Mouse (Mus musculus) ovary, postnatal 14 days (tissue): ENCODE measurements at regions not wholly inside any gene's neighbourhood (a gene's known extent, or its start where the extent isn't known, plus 50 kb on each side); places are given as distances from the start of the nearest gene placed in this dataset.

Experiments used
- DNase-seq: peaks from one replicate; pipeline ENCODE4 v3.0.0; 2022; ENCODE audit warnings: low spot score

DNA sequence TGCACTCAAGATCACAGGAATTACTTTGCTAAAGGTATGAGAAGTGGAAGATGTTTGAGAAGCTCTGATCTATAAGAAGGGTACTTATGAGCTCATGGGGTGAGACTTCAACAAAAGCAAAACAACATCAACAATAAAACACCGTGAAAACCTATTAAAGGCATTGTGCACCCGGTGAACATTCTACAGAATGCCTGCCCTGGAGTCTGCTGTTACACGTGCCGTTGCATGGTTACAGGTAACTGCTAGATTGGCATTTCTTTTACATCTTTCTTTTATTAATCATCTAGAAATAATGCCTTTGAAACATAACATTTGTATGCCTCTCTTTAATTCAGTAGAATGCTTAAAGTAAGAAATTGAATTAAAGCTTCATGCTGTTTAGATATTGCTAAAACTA is 661.0 kb downstream of the Pcdh18 start:
- DNase-seq: no peak

DNA sequence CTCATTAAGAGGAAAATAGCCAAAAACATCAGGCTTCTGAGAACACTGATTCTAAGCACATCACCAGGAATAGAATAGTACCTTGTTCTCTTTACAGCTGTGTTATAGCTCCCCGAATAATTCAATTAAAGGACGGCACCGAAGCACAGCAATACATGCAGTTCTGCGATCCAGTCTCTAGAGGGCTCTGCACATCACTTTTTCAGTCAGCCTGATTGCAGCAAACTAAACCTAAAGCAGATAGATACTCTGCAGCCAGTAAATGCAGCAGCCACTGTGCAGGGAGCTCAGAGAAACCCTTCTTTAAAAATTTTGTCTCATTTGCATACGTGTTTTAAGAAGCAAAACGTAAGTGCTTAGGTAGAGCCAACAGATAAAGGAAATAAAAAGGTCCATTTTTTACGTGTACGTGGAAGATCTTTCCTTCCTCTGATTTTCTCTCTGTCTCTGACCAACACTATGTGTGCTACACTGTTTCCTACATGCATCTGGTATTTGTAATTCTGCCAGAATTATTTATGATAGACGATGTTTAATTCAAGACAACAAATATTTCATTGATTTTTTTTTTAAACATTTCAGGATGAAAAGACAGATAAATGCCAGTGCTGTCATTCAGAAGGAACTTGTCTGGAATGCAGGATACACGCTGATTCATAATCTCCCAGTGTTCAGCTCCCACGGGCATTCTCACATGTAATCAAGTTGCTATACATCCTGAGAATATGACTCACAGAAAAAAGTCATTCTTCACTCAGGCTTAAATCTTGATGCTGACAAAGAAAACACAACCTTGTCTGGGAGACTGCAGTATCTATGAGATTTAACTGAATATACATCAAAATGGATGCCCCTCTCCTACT is 663.1 kb downstream of the Pcdh18 start:
- DNase-seq: peak; percentile 45

DNA sequence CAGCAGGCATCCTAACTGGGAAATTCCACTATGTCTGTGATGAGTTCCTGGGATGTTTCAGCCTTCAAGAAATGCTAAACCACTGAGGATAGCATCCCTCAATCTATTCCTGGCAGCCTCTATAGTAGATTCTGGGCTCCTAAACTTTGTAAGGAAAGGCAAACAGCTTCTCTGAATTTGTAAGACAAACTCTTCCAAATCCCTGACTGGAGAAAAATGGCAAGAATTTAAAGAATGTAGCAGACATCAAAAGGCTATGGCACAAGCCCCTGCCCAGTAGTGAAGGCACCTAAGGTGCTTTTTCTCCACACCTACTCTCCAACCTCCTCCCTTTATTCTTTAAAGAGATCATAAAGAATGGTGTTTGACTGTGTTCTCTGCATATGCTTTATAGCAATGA is 688.3 kb downstream of the Pcdh18 start:
- no peak for DNase-seq

DNA sequence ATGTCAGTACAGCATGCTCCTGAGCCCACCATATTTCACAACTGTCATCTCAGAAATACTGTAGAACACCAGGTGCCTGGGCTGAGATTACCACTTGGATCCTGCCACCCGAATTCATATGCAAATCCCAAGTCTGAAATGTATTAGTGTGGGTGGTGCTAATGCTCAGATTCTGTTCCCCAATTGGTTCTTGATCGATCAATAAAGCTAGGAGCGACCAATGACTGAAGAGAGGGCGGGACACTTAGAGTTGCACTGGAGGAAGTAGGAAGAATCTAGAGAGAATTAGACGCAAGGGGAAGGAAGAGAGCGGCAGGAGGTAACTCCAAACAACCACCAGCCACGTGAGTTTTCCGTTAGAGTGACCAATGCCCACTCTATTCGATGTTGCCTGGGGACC is 695.0 kb downstream of the Pcdh18 start:
- no peak for DNase-seq

DNA sequence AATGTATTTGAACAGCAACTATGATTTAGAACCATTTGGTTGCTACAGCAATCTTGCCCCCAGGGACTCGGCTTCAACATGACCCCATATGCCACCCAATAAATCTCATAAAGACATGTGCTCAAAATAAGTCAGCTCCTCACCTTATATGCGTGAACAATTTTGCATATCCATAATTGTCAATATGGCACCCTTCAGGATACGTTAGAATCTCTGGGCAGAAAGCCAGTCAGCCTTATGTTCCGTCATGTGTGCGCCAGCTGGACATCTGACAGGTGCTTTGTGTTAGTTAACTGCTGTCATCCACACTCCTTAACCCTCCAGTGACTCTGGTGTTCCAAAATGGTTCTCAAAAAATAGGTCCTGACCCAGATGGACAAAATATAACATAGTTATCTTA is 724.1 kb downstream of the Pcdh18 start:
- no peak for DNase-seq

DNA sequence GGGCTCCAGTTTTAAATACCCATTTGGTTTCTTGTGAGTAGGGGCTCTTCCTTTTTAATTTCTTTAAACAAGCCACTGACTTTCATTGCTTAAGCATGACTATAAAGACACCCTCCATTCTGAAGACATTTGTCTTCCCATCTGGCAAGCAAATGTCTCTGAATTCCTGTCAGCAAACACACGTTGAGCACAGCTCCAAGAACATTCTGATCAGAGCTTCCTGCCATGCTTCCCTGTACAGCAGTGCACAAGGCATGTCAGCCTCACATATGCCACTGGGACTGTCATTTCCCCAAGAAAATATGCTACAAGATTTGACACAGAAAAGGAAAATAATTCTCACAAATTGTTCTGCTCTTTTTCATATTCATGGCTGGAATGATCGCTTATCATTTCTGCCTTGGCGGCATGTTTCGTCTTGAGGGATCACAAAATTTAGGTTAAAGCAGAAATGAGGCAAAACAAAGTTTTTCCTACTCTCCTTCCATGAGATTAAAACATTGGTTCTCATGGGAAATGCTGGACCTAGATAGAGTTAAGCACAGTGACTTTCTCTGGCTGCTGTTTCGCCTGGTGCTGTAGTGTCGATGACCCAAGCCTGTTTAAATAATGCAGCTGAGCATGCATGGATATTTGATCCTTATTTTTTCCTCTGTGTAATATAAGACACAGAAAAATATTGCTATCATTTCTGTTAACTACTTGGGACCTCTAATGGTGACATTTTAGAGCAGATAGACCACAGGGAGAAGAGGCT is 747.7 kb downstream of the Pcdh18 start:
- no peak for DNase-seq
